Mouse (Mus musculus): ENCODE measurements around the gene 7530416G11Rik. TPM values are rescaled to one million over a fixed set of nuclear protein-coding genes. Genes with fewer than 3 reads are reported as not detected.
A peak's percentile ranks its signal among the peaks of the same experiment; 100 is the strongest.

7530416G11Rik gene
- total and polyA plus RNA-seq, 2 experiments from 2014 or later: not detected

DNA sequence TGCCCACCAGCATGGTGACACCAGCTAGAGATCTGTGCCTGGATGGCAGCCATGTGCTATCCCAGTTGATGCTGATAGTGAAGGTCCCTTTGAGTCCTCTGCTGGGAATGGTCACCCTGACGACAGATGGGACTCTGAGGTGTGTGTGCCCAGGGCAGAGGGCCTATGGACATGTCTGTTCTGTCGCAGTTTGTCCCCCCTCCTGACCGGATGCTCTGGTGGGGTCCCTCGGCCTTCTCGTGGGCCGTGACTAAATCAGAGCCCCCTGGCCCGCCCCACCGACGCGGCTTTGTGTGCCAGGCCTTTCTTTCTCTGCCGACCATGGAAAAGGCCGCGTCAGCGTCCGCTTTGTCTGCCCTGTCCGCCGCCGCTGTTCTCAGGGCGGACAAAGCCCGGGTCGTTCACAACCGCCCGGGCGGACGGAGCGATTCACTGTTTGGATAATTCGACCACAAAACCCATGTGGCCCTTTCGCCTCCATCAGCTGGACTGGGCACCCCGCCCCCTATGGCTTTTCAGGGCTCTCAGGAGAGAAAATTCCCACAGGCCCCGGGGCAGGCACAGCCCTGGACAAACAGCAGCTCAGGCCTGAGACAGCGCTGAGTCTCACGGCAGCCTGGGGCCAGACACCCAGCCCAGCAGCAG lies 4.5 kb upstream of the 7530416G11Rik start:
- Histone ChIP-seq H3K9ac (replicated peaks; ENCODE audit: low read length, poor library complexity, severe bottlenecking) (no peak overlapping the region), H3K27me3 (ENCODE audit: insufficient read depth, low read length) (no peaks in the 10 kb centered on the region), H3K4me3 (ENCODE audit: low read depth, low read length) (no peak overlapping the region), H3K27ac (ENCODE audit: low read depth, low read length) (no peak overlapping the region), H3K4me1 (ENCODE audit: insufficient read depth, low read length) (no peaks in the 10 kb centered on the region), H3K9me3 (ENCODE audit: low read length) (no peaks in the 10 kb centered on the region), H3K36me3 (ENCODE audit: insufficient read depth, low read length) (no peaks in the 10 kb centered on the region), H3K4me2 (ENCODE audit: low read depth, low read length, poor library complexity, severe bottlenecking) (no peak overlapping the region)
- no peak for TF ChIP-seq CTCF (IDR thresholded peaks at IDR 0.05)
- WGBS: 32% methylated on average over 32 of the region's 32 CpGs
- DNase-seq (ENCODE audit: low spot score) (peak; percentile 40), ATAC-seq (ENCODE audit: low FRiP score) (no peak)

GRCm38 (mm10) chr15:85506680-85507079 lies 3.7 kb upstream of the 7530416G11Rik start:
- no peak for TF ChIP-seq CTCF (IDR thresholded peaks at IDR 0.05)
- H3K27me3 ChIP-seq (ENCODE audit: insufficient read depth, low read length): no peaks in the 10 kb centered on the region
- no peaks in the 10 kb centered on the region for H3K36me3 ChIP-seq (ENCODE audit: insufficient read depth, low read length)
- no peaks in the 10 kb centered on the region for H3K9me3 ChIP-seq (ENCODE audit: low read length)
- ATAC-seq (ENCODE audit: low FRiP score) (no peak), DNase-seq (ENCODE audit: low spot score) (no peak)
- H3K4me3 ChIP-seq (ENCODE audit: low read depth, low read length): no peak overlapping the region
- no peak overlapping the region for H3K9ac ChIP-seq (replicated peaks; ENCODE audit: low read length, poor library complexity, severe bottlenecking)
- no peak overlapping the region for H3K27ac ChIP-seq (ENCODE audit: low read depth, low read length)
- no peak overlapping the region for H3K4me2 ChIP-seq (ENCODE audit: low read depth, low read length, poor library complexity, severe bottlenecking)
- WGBS: 63% methylated on average over 1 of the region's 1 CpGs
- no peaks in the 10 kb centered on the region for H3K4me1 ChIP-seq (ENCODE audit: insufficient read depth, low read length)

GRCm38 (mm10) chr15:85505118-85505925 lies 2.3 kb upstream of the 7530416G11Rik start:
- no peaks in the 10 kb centered on the region for H3K27me3 ChIP-seq (ENCODE audit: insufficient read depth, low read length)
- H3K36me3 ChIP-seq (ENCODE audit: insufficient read depth, low read length): no peaks in the 10 kb centered on the region
- H3K9me3 ChIP-seq (ENCODE audit: low read length): no peaks in the 10 kb centered on the region
- TF ChIP-seq CTCF (IDR thresholded peaks at IDR 0.05): no peak
- H3K27ac ChIP-seq (ENCODE audit: low read depth, low read length): no peak overlapping the region
- DNase-seq (ENCODE audit: low spot score) (peak; percentile 79), ATAC-seq (ENCODE audit: low FRiP score) (peak; percentile 44)
- no peaks in the 10 kb centered on the region for H3K4me1 ChIP-seq (ENCODE audit: insufficient read depth, low read length)
- no peak overlapping the region for H3K4me2 ChIP-seq (ENCODE audit: low read depth, low read length, poor library complexity, severe bottlenecking)
- no peak overlapping the region for H3K4me3 ChIP-seq (ENCODE audit: low read depth, low read length)
- H3K9ac ChIP-seq (replicated peaks; ENCODE audit: low read length, poor library complexity, severe bottlenecking): no peak overlapping the region
- WGBS: 50% methylated on average over 14 of the region's 14 CpGs

DNA sequence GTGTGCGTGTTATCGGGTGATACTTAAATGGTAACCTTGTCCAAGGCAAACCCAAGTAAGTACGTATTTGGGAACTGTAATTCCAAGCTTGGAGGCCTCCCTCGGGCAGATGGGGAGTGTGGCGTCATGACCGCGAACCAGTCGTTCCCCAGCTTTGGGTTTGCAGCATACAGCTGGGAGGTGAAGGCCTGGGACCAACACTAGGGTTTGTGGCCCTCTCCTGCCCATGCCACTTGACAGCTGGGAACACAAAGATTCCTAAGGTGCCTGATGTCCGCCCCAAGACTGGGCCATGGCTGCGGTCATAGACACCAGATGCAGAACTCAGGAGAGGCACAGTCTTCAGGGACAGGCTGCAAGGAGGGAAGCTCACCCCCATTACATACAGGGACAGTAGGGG lies 2.8 kb downstream of the 7530416G11Rik start:
- no peaks in the 10 kb centered on the region for H3K9me3 ChIP-seq (ENCODE audit: low read length)
- no peak overlapping the region for H3K27ac ChIP-seq (ENCODE audit: low read depth, low read length)
- 87% methylated on average over 10 of the region's 10 CpGs for WGBS
- no peak for ATAC-seq (ENCODE audit: low FRiP score)
- TF ChIP-seq CTCF (IDR thresholded peaks at IDR 0.05): no peak
- no peak overlapping the region for H3K9ac ChIP-seq (replicated peaks; ENCODE audit: low read length, poor library complexity, severe bottlenecking)
- no peaks in the 10 kb centered on the region for H3K36me3 ChIP-seq (ENCODE audit: insufficient read depth, low read length)
- DNase-seq (ENCODE audit: low spot score): no peak
- no peak overlapping the region for H3K4me2 ChIP-seq (ENCODE audit: low read depth, low read length, poor library complexity, severe bottlenecking)
- H3K4me3 ChIP-seq (ENCODE audit: low read depth, low read length): no peak overlapping the region
- H3K4me1 ChIP-seq (ENCODE audit: insufficient read depth, low read length): no peaks in the 10 kb centered on the region
- H3K27me3 ChIP-seq (ENCODE audit: insufficient read depth, low read length): no peaks in the 10 kb centered on the region

DNA sequence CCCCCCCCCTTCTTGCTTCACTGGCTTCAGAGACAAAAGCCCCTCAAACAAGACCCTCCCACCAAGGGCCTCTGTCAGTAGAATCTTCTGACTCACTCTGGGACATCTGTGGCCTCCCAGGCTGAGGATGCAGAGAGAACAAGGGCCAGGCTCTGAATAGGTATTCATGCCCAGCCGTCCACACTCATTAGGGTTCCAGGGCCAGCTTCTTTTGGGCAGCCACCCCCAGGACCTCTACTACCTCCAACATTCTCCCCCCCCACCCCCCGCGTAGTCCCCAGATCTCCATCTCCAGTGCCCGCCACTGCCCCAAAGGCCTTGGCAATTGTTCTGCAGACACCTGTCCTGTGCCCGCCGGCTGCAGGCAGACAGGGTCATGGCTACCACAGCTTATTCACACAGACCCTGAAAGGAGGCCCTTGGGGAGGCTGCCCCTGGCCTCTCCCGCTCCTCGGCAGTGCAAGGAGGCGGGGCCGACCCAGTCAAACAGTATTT lies 5.0 kb downstream of the 7530416G11Rik start:
- no peak overlapping the region for H3K9ac ChIP-seq (replicated peaks; ENCODE audit: low read length, poor library complexity, severe bottlenecking)
- no peak for TF ChIP-seq CTCF (IDR thresholded peaks at IDR 0.05)
- peak; percentile 65; the same call in 1 of the 2 replicates for ATAC-seq (ENCODE audit: low FRiP score)
- no peak overlapping the region for H3K4me2 ChIP-seq (ENCODE audit: low read depth, low read length, poor library complexity, severe bottlenecking)
- peak; percentile 64 for DNase-seq (ENCODE audit: low spot score)
- no peak overlapping the region for H3K27ac ChIP-seq (ENCODE audit: low read depth, low read length)
- H3K4me1 ChIP-seq (ENCODE audit: insufficient read depth, low read length): peaks cover 3% of the 10 kb centered on the region; the same call in 1 of the 2 replicates
- H3K4me3 ChIP-seq (ENCODE audit: low read depth, low read length): no peak overlapping the region
- no peaks in the 10 kb centered on the region for H3K36me3 ChIP-seq (ENCODE audit: insufficient read depth, low read length)
- H3K9me3 ChIP-seq (ENCODE audit: low read length): no peaks in the 10 kb centered on the region
- H3K27me3 ChIP-seq (ENCODE audit: insufficient read depth, low read length): no peaks in the 10 kb centered on the region
- 17% methylated on average over 8 of the region's 10 CpGs for WGBS

DNA sequence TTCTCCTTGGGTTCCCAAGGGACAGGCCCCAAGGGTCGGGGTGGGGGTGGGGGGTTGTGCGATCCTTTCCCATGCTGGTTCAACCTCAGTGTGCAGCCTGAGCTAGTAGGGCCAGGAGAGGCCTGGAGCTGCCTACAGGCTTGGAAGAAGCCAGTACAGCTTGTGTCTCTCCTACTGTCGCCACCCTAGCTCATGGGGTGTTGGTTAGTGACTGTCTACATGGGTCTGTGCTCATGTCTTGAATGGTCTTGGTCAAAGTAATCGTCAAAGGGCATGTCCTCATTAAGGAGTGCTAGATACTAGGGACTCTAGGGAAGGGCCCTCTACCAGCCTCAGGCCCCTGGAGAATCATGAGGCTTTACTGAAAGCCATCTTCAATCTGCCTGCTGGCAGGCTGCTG lies 5.5 kb downstream of the 7530416G11Rik start:
- no peak overlapping the region for H3K4me2 ChIP-seq (ENCODE audit: low read depth, low read length, poor library complexity, severe bottlenecking)
- H3K9me3 ChIP-seq (ENCODE audit: low read length): no peaks in the 10 kb centered on the region
- H3K36me3 ChIP-seq (ENCODE audit: insufficient read depth, low read length): no peaks in the 10 kb centered on the region
- TF ChIP-seq CTCF (IDR thresholded peaks at IDR 0.05): no peak
- ATAC-seq (ENCODE audit: low FRiP score) (no peak), DNase-seq (ENCODE audit: low spot score) (no peak)
- no peaks in the 10 kb centered on the region for H3K27me3 ChIP-seq (ENCODE audit: insufficient read depth, low read length)
- H3K9ac ChIP-seq (replicated peaks; ENCODE audit: low read length, poor library complexity, severe bottlenecking): no peak overlapping the region
- no peak overlapping the region for H3K4me3 ChIP-seq (ENCODE audit: low read depth, low read length)
- no peak overlapping the region for H3K27ac ChIP-seq (ENCODE audit: low read depth, low read length)
- 75% methylated on average over 4 of the region's 4 CpGs for WGBS
- peaks cover 3% of the 10 kb centered on the region; the same call in 1 of the 2 replicates for H3K4me1 ChIP-seq (ENCODE audit: insufficient read depth, low read length)

Data from midbrain, postnatal 0 days (tissue).